Mouse (Mus musculus) midbrain, embryonic 12.5 days (tissue): ENCODE measurements around the gene Adat2. TPM values are rescaled to one million over a fixed set of nuclear protein-coding genes. Genes with fewer than 3 reads are reported as not detected.

Experiments used
- ATAC-seq: fragments of 200-750 bp; cut with Nextera tagmentation; 2 replicates; pipeline ENCODE4 v1.8.0; 2017; ENCODE audit warnings: low read depth, moderate TSS enrichment, moderate library complexity; ENCODE audit not compliant: low FRiP score
- H3K27ac ChIP-seq: fragments of 300-500 bp; sonication (generic); replicated peaks from 2 replicates; pipeline ENCODE4 v1.5.1; 2016; ENCODE audit warnings: mild to moderate bottlenecking
- H3K27me3 ChIP-seq: fragments of 300-500 bp; sonication (generic); 2 replicates; pipeline ENCODE4 v1.6.1; 2016; ENCODE audit warnings: mild to moderate bottlenecking
- H3K36me3 ChIP-seq: fragments of 300-500 bp; sonication (generic); 2 replicates; pipeline ENCODE4 v1.6.1; 2016
- H3K4me1 ChIP-seq: fragments of 300-500 bp; sonication (generic); 2 replicates; pipeline ENCODE4 v1.6.1; 2016
- H3K4me2 ChIP-seq: fragments of 300-500 bp; sonication (generic); replicated peaks from 2 replicates; pipeline ENCODE4 v1.6.1; 2016; ENCODE audit warnings: mild to moderate bottlenecking, moderate library complexity
- H3K4me3 ChIP-seq: fragments of 300-500 bp; sonication (generic); 2 replicates; pipeline ENCODE4 v1.5.1; 2016; ENCODE audit warnings: mild to moderate bottlenecking
- H3K9ac ChIP-seq: fragments of 300-500 bp; sonication (generic); replicated peaks from 2 replicates; pipeline ENCODE4 v1.6.1; 2016; ENCODE audit warnings: mild to moderate bottlenecking, moderate library complexity
- H3K9me3 ChIP-seq: fragments of 300-500 bp; sonication (generic); 2 replicates; pipeline ENCODE4 v1.6.1; 2016; ENCODE audit warnings: mild to moderate bottlenecking
- WGBS: fragments of 180-500 bp; shearing (Covaris S2); methylation state at CpG from one replicate; pipeline ENCODE4 v1.1.7; 2016; 5-methylcytosine and 5-hydroxymethylcytosine counted together
- polyA plus RNA-seq: library from polyadenylated mRNA; unstranded; fragments of >200 nt; fragmentation: Nextera tagmentation; extraction: Ambion mirVana; gene quantifications from 2 replicates; pipeline ENCODE4 v1.2.1, GENCODE M21; 2016

The Adat2 gene
- polyA plus RNA-seq, result 2.7 and 2.9 TPM in 2 replicates

DNA sequence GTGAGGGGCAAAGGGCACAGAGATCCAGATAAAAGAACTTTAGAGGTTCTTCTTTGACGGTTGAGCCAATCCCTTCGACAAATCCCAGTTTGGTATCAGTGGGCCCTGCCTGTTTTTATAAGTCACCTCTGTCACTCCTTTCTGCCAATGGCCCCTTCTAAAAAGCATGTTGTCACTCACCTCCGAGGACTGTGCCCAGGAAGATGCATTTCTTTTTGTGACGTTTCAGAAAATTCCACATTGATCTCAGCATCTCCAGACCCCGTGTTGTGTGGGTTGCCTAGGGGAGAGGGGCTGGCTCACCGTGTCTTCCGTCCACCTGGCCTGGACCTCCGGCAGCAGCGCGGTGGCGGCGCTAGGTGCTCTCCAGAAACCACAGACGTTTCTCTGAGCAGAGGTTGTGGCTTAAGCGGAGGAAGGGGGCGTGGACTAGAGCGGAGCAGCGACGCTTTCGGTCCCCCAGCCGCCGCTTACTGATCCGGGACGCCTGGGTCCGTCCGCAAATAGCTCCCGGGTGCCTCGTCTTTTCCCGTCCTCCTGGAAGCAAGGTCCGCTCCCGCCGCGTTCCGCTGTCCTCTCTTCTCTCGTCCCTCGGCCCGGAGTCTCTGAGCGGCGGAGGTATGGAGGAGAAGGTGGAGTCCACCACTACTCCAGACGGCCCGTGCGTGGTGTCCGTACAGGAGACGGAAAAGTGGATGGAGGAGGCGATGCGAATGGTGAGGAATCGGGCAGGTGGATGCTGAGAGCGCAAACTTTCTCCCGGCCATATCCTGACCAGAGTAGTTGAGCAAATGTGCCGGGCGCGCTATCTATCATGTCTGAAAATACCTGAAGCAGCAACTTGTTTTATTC lies at the start of gene Adat2, which contains the start of gene Pex3:
Adat2 (plus strand) TSS at position 249 of the 852 bp plus-strand sequence.
Pex3 (minus strand) TSS at position 497 of the 852 bp plus-strand sequence.
- H3K9me3 ChIP-seq, result no peaks in the 10 kb centered on the region
- H3K27me3 ChIP-seq, result no peaks in the 10 kb centered on the region
- peak; percentile 95 for ATAC-seq
- H3K4me1 ChIP-seq, result peaks cover 7% of the 10 kb centered on the region
- peak within 1 kb of the TSS; percentile 70 for H3K4me3 ChIP-seq
- H3K9ac ChIP-seq, result peak within 1 kb of the TSS; percentile 80
- 0 out of 2 replicates have a peak, but pooled peaks cover 2% of the 10 kb centered on the region for H3K36me3 ChIP-seq
- H3K27ac ChIP-seq, result peak within 1 kb of the TSS; percentile 67
- 1% methylated on average over 50 of the region's 51 CpGs for WGBS
- peak within 1 kb of the TSS; percentile 64 for H3K4me2 ChIP-seq

GRCm38 (mm10) chr10:13521857-13522256 lies 30.8 kb upstream of the Adat2 start:
- no peaks in the 10 kb centered on the region for H3K27me3 ChIP-seq
- H3K4me3 ChIP-seq, result no peak overlapping the region

DNA sequence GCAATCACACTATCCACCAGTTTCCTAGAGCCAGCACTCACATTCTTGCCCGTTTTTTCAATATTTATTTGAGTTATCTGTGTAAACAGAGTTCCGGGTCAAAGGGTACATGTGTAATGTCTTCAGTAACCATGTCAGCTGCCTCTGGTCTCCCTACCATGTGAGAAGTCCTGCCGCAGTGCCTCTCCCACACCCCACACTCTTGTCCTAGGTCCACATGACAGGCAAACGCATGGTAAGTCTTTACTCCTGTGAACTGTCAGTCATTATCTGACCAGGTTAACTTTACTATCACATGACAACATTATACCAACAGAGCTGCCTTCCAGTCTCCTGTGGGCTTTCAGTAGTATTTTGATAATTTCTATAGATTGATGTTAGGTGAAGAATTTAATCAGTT lies 24.5 kb upstream of the Adat2 start:
- Histone ChIP-seq H3K4me3 (no peak overlapping the region), H3K36me3 (peaks cover 4% of the 10 kb centered on the region; the same call in 1 of the 2 replicates), H3K27ac (no peak overlapping the region), H3K4me1 (no peaks in the 10 kb centered on the region), H3K4me2 (no peak overlapping the region), H3K27me3 (no peaks in the 10 kb centered on the region), H3K9me3 (no peaks in the 10 kb centered on the region), H3K9ac (no peak overlapping the region)
- WGBS, result 88% methylated on average over 4 of the region's 4 CpGs
- no peak for ATAC-seq

More at GRCm38 (mm10) chr10:13521857-13522256, 30.8 kb upstream of the Adat2 start:
- no peaks in the 10 kb centered on the region for H3K9me3 ChIP-seq
- no peak overlapping the region for H3K27ac ChIP-seq
- ATAC-seq, result no peak
- no peaks in the 10 kb centered on the region for H3K36me3 ChIP-seq
- no peak overlapping the region for H3K9ac ChIP-seq
- no peak overlapping the region for H3K4me2 ChIP-seq
- H3K4me1 ChIP-seq, result no peaks in the 10 kb centered on the region
- 87% methylated on average over 4 of the region's 4 CpGs for WGBS

- 86% methylated on average over 3 of the region's 3 CpGs for WGBS
- Histone ChIP-seq H3K4me3 (no peak overlapping the region), H3K36me3 (peaks cover 25% of the 10 kb centered on the region), H3K4me2 (no peak overlapping the region), H3K9me3 (no peaks in the 10 kb centered on the region), H3K4me1 (no peaks in the 10 kb centered on the region), H3K27me3 (no peaks in the 10 kb centered on the region), H3K9ac (no peak overlapping the region), H3K27ac (no peak overlapping the region)
- ATAC-seq, result no peak
Observed at GRCm38 (mm10) chr10:13534751-13535150, 17.9 kb upstream of the Adat2 start.

DNA sequence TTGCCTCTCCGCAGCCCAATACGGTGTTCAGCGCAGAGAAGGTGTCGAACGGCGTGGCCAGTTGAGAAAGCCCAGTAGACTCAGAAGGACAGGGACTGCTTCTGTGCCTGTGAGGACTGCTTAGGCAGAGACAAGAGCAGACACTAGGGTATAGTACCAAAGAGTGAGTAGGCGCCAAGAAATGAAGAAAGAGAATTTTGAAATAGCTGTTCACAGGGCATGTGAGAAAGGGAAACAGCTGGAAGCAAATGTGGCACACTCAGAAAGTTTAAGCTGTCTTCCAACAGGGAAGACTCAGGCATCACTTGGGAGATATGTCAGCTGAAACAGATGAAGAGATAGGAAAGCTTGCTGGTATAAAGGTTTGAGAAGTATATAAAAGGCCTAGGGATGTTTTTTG lies 16.0 kb upstream of the Adat2 start:
- H3K36me3 ChIP-seq, result peaks cover 28% of the 10 kb centered on the region
- no peak overlapping the region for H3K4me3 ChIP-seq
- no peaks in the 10 kb centered on the region for H3K27me3 ChIP-seq
- H3K27ac ChIP-seq, result no peak overlapping the region
- 96% methylated on average over 7 of the region's 7 CpGs for WGBS
- H3K4me1 ChIP-seq, result no peaks in the 10 kb centered on the region
- no peak overlapping the region for H3K9ac ChIP-seq
- H3K9me3 ChIP-seq, result no peaks in the 10 kb centered on the region
- ATAC-seq, result no peak
- H3K4me2 ChIP-seq, result no peak overlapping the region

GRCm38 (mm10) chr10:13539769-13540333 lies 12.8 kb upstream of the Adat2 start:
- H3K4me1 ChIP-seq, result no peaks in the 10 kb centered on the region
- no peak for ATAC-seq
- peaks cover 34% of the 10 kb centered on the region for H3K36me3 ChIP-seq
- no peak overlapping the region for H3K27ac ChIP-seq
- 91% methylated on average over 7 of the region's 7 CpGs for WGBS
- no peak overlapping the region for H3K9ac ChIP-seq
- no peak overlapping the region for H3K4me3 ChIP-seq
- H3K4me2 ChIP-seq, result no peak overlapping the region
- no peaks in the 10 kb centered on the region for H3K27me3 ChIP-seq
- H3K9me3 ChIP-seq, result no peaks in the 10 kb centered on the region

- Histone ChIP-seq H3K4me3 (no peak overlapping the region), H3K27me3 (no peaks in the 10 kb centered on the region), H3K4me2 (no peak overlapping the region), H3K9me3 (no peaks in the 10 kb centered on the region), H3K36me3 (peaks cover 31% of the 10 kb centered on the region), H3K9ac (no peak overlapping the region), H3K4me1 (no peaks in the 10 kb centered on the region), H3K27ac (no peak overlapping the region)
- 93% methylated on average over 5 of the region's 5 CpGs for WGBS
- ATAC-seq, result no peak
Observed at GRCm38 (mm10) chr10:13541721-13542120, 11.0 kb upstream of the Adat2 start.

- no peaks in the 10 kb centered on the region for H3K9me3 ChIP-seq
- peak; percentile 31; the same call in 1 of the 2 replicates for ATAC-seq
- no peaks in the 10 kb centered on the region for H3K27me3 ChIP-seq
- 0 out of 2 replicates have a peak, but pooled peaks cover 2% of the 10 kb centered on the region for H3K36me3 ChIP-seq
- no peak overlapping the region for H3K27ac ChIP-seq
- H3K4me3 ChIP-seq, result peak overlapping the region; percentile 70
- H3K4me2 ChIP-seq, result peak overlapping the region; percentile 64
- H3K4me1 ChIP-seq, result peaks cover 7% of the 10 kb centered on the region
- WGBS, result 33% methylated on average over 10 of the region's 10 CpGs
- H3K9ac ChIP-seq, result peak overlapping the region; percentile 80
Observed at GRCm38 (mm10) chr10:13553498-13553985, 848 bp downstream of the Adat2 start.

- no peak overlapping the region for H3K9ac ChIP-seq
- 0 out of 2 replicates have a peak, but pooled peaks cover 2% of the 10 kb centered on the region for H3K36me3 ChIP-seq
- 85% methylated on average over 1 of the region's 1 CpGs for WGBS
- H3K4me2 ChIP-seq, result no peak overlapping the region
- ATAC-seq, result no peak
- H3K4me3 ChIP-seq, result no peak overlapping the region
- no peak overlapping the region for H3K27ac ChIP-seq
- H3K4me1 ChIP-seq, result peaks cover 7% of the 10 kb centered on the region
- no peaks in the 10 kb centered on the region for H3K9me3 ChIP-seq
- H3K27me3 ChIP-seq, result no peaks in the 10 kb centered on the region
Observed at GRCm38 (mm10) chr10:13554316-13554715, 1.6 kb downstream of the Adat2 start.

- H3K36me3 ChIP-seq, result peaks cover 15% of the 10 kb centered on the region
- H3K4me2 ChIP-seq, result no peak overlapping the region
- no peaks in the 10 kb centered on the region for H3K27me3 ChIP-seq
- H3K9me3 ChIP-seq, result no peaks in the 10 kb centered on the region
- no peak for ATAC-seq
- no peak overlapping the region for H3K4me3 ChIP-seq
- H3K9ac ChIP-seq, result no peak overlapping the region
- H3K4me1 ChIP-seq, result no peaks in the 10 kb centered on the region
- H3K27ac ChIP-seq, result no peak overlapping the region
- WGBS, result 92% methylated on average over 13 of the region's 13 CpGs
Observed at GRCm38 (mm10) chr10:13560014-13560674, 7.5 kb downstream of the Adat2 start.

DNA sequence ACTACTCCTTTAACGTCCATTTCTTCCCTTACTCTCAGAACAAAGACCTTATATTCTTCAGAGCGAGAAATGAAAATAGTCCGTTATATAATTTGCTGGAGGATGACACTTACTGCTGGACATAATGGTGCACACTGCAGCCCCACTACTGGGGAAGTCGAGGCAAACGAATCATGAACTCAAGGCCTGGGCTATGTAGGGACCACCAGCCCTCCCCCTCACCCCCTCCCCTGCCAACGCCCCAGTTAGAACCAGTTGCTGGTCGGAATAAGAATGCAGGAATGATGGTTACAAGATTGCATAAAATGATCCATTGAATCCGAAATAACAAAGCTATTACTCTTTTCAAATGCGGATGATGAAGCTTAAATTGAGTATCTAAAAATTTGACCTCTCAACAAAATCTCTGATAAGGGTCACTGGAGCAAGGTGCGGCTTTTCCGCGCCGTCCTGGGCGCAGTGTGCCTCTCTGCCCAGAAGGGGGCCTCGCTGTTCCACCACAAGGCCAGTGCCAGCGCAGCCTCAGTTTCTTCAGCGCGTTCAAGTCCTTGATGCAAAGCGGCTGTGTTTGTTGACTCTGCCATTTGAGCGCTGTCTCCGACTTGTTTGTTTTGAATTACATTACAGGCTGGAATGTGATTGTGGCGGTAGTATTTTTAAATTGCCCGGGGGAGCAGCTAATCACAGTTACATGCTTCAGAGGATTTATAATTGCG lies 11.8 kb downstream of the Adat2 start:
- peak; percentile 81 for ATAC-seq
- H3K4me1 ChIP-seq, result peaks cover under 1% of the 10 kb centered on the region; the same call in 1 of the 2 replicates
- no peak overlapping the region for H3K4me3 ChIP-seq
- H3K9ac ChIP-seq, result no peak overlapping the region
- no peaks in the 10 kb centered on the region for H3K9me3 ChIP-seq
- H3K27ac ChIP-seq, result no peak overlapping the region
- 26% methylated on average over 24 of the region's 24 CpGs for WGBS
- H3K36me3 ChIP-seq, result peaks cover 12% of the 10 kb centered on the region
- peaks cover 25% of the 10 kb centered on the region for H3K27me3 ChIP-seq
- H3K4me2 ChIP-seq, result peak overlapping the region; percentile 39
